Mouse (Mus musculus) stomach, embryonic 16.5 days (tissue): ENCODE measurements around the gene Eva1b. TPM values are rescaled to one million over a fixed set of nuclear protein-coding genes. Genes with fewer than 3 reads are reported as not detected.
A peak's percentile ranks its signal among the peaks of the same experiment; 100 is the strongest.

Experiments
- ATAC-seq: fragments of 200-750 bp; cut with Nextera tagmentation; 2 replicates; pipeline ENCODE4 v1.8.0; 2017; ENCODE audit warnings: moderate number of reproducible peaks, moderate TSS enrichment; ENCODE audit not compliant: insufficient read depth, low FRiP score
- H3K27ac ChIP-seq: fragments of 300-500 bp; sonication (generic); 2 replicates; pipeline ENCODE4 v1.5.1; 2014; ENCODE audit warnings: low read length
- H3K27me3 ChIP-seq: fragments of 300-500 bp; sonication (generic); 2 replicates; pipeline ENCODE4 v1.6.1; 2014; ENCODE audit warnings: low read length, control low read depth, mixed read lengths; ENCODE audit not compliant: control insufficient read depth, insufficient read depth
- H3K36me3 ChIP-seq: fragments of 300-500 bp; sonication (generic); 2 replicates; pipeline ENCODE4 v1.6.1; 2014; ENCODE audit warnings: low read length; ENCODE audit not compliant: control insufficient read depth, insufficient read depth
- H3K4me1 ChIP-seq: fragments of 300-500 bp; sonication (generic); 2 replicates; pipeline ENCODE4 v1.6.1; 2014; ENCODE audit warnings: low read length, control low read depth, mixed read lengths; ENCODE audit not compliant: control insufficient read depth, insufficient read depth
- H3K4me2 ChIP-seq: fragments of 300-500 bp; sonication (generic); 2 replicates; pipeline ENCODE4 v1.6.1; 2014; ENCODE audit warnings: low read depth, low read length, mixed read lengths
- H3K4me3 ChIP-seq: fragments of 300-500 bp; sonication (generic); replicated peaks from 2 replicates; pipeline ENCODE4 v1.5.1; 2014; ENCODE audit warnings: mild to moderate bottlenecking, low read length
- H3K9ac ChIP-seq: fragments of 300-500 bp; sonication (generic); 2 replicates; pipeline ENCODE4 v1.6.1; 2014; ENCODE audit warnings: low read length
- H3K9me3 ChIP-seq: fragments of 300-500 bp; sonication (generic); replicated peaks from 2 replicates; pipeline ENCODE4 v1.6.1; 2016; ENCODE audit warnings: low read length, control low read depth; ENCODE audit not compliant: control insufficient read depth
- WGBS: fragments of 180-500 bp; shearing (Covaris S2); extraction: QIAGEN DNeasy Blood & Tissue Kit; methylation state at CpG from one replicate; pipeline ENCODE4 v1.1.7; 2014; 5-methylcytosine and 5-hydroxymethylcytosine counted together
- polyA plus RNA-seq: library from polyadenylated mRNA; unstranded; fragments of >200 nt; fragmentation: Nextera tagmentation; extraction: Ambion mirVana; gene quantifications from 2 replicates; pipeline ENCODE4 v1.2.1, GENCODE M21; 2015

Gene Eva1b
- polyA plus RNA-seq: 46.4 and 49.7 TPM in 2 replicates

- peaks cover 29% of the 10 kb centered on the region for H3K4me1 ChIP-seq
- no peaks in the 10 kb centered on the region for H3K9me3 ChIP-seq
- ATAC-seq: peak; percentile 85
- peak within 1 kb of the TSS; percentile 62 for H3K4me3 ChIP-seq
- peak within 1 kb of the TSS; percentile 81 for H3K4me2 ChIP-seq
- H3K27me3 ChIP-seq: no peaks in the 10 kb centered on the region
- H3K27ac ChIP-seq: peak within 1 kb of the TSS; percentile 96
- H3K9ac ChIP-seq: peak within 1 kb of the TSS; percentile 87
- 4% methylated on average over 24 of the region's 24 CpGs for WGBS
- H3K36me3 ChIP-seq: no peaks in the 10 kb centered on the region
These were observed at the start of gene Eva1b for GRCm38 (mm10) chr4:126147533-126148160. Gene Eva1b (plus strand): TSS chr4:126147744.

- peak overlapping the region; percentile 49; the same call in 1 of the 2 replicates for H3K27ac ChIP-seq
- H3K9ac ChIP-seq: no peak overlapping the region
- WGBS: 85% methylated on average over 3 of the region's 3 CpGs
These were observed 48.2 kb upstream of the Eva1b start for GRCm38 (mm10) chr4:126099365-126099764.

GRCm38 (mm10) chr4:126100764-126101163 lies 46.8 kb upstream of the Eva1b start:
- Histone ChIP-seq H3K9ac (no peak overlapping the region), H3K4me2 (no peak overlapping the region), H3K4me1 (peaks cover 39% of the 10 kb centered on the region), H3K4me3 (no peak overlapping the region), H3K9me3 (no peaks in the 10 kb centered on the region), H3K36me3 (peaks cover 5% of the 10 kb centered on the region; the same call in 1 of the 2 replicates), H3K27me3 (no peaks in the 10 kb centered on the region), H3K27ac (no peak overlapping the region)
- no peak for ATAC-seq
- 83% methylated on average over 3 of the region's 3 CpGs for WGBS

More at GRCm38 (mm10) chr4:126099365-126099764, 48.2 kb upstream of the Eva1b start:
- no peak overlapping the region for H3K4me2 ChIP-seq
- no peak overlapping the region for H3K4me3 ChIP-seq
- no peaks in the 10 kb centered on the region for H3K27me3 ChIP-seq
- ATAC-seq: no peak
- peaks cover 25% of the 10 kb centered on the region for H3K4me1 ChIP-seq
- H3K36me3 ChIP-seq: peaks cover 5% of the 10 kb centered on the region; the same call in 1 of the 2 replicates
- H3K9me3 ChIP-seq: no peaks in the 10 kb centered on the region

- peak overlapping the region; percentile 96 for H3K27ac ChIP-seq
- peak overlapping the region; percentile 82; the same call in 1 of the 2 replicates for H3K4me3 ChIP-seq
These were observed 45.3 kb upstream of the Eva1b start for GRCm38 (mm10) chr4:126102061-126102841.

GRCm38 (mm10) chr4:126103057-126103581 lies 44.4 kb upstream of the Eva1b start:
- no peaks in the 10 kb centered on the region for H3K27me3 ChIP-seq
- peak overlapping the region; percentile 82 for H3K4me3 ChIP-seq
- H3K36me3 ChIP-seq: peaks cover 4% of the 10 kb centered on the region; the same call in 1 of the 2 replicates
- H3K9ac ChIP-seq: peak overlapping the region; percentile 63
- H3K4me1 ChIP-seq: peaks cover 43% of the 10 kb centered on the region
- no peaks in the 10 kb centered on the region for H3K9me3 ChIP-seq
- H3K27ac ChIP-seq: peak overlapping the region; percentile 96
- ATAC-seq: peak; percentile 83
- peak overlapping the region; percentile 88 for H3K4me2 ChIP-seq
- 2% methylated on average over 15 of the region's 15 CpGs for WGBS

More at GRCm38 (mm10) chr4:126102061-126102841, 45.3 kb upstream of the Eva1b start:
- Histone ChIP-seq H3K4me1 (peaks cover 40% of the 10 kb centered on the region), H3K4me2 (peak overlapping the region; percentile 88), H3K9ac (peak overlapping the region; percentile 63), H3K36me3 (peaks cover 5% of the 10 kb centered on the region; the same call in 1 of the 2 replicates), H3K9me3 (no peaks in the 10 kb centered on the region), H3K27me3 (no peaks in the 10 kb centered on the region)
- ATAC-seq: no peak
- WGBS: 38% methylated on average over 7 of the region's 7 CpGs

- H3K27ac ChIP-seq: peak within 1 kb of the TSS; percentile 96
- peak; percentile 96 for ATAC-seq
- no peaks in the 10 kb centered on the region for H3K27me3 ChIP-seq
- peaks cover 48% of the 10 kb centered on the region for H3K4me1 ChIP-seq
- no peaks in the 10 kb centered on the region for H3K36me3 ChIP-seq
- H3K4me2 ChIP-seq: peak within 1 kb of the TSS; percentile 88
- under 1% methylated on average over 29 of the region's 34 CpGs for WGBS
- H3K9me3 ChIP-seq: no peaks in the 10 kb centered on the region
- H3K9ac ChIP-seq: peak within 1 kb of the TSS; percentile 91
- peak within 1 kb of the TSS; percentile 82 for H3K4me3 ChIP-seq
These were observed 43.9 kb upstream of the Eva1b start, which contains the start of gene Stk40 for GRCm38 (mm10) chr4:126103590-126104068. Gene Stk40 (plus strand): TSS chr4:126103957.

GRCm38 (mm10) chr4:126104261-126105075 lies 43.1 kb upstream of the Eva1b start:
- ATAC-seq: peak; percentile 1; the same call in 1 of the 2 replicates
- peak overlapping the region; percentile 91 for H3K9ac ChIP-seq
- H3K4me3 ChIP-seq: peak overlapping the region; percentile 82
- H3K36me3 ChIP-seq: no peaks in the 10 kb centered on the region
- H3K9me3 ChIP-seq: no peaks in the 10 kb centered on the region
- peaks cover 45% of the 10 kb centered on the region for H3K4me1 ChIP-seq
- peak overlapping the region; percentile 85 for H3K4me2 ChIP-seq
- H3K27me3 ChIP-seq: no peaks in the 10 kb centered on the region
- whole genome bisulfite sequencing: 2% methylated on average over 33 of the region's 34 CpGs
- peak overlapping the region; percentile 62 for H3K27ac ChIP-seq

- H3K4me2 ChIP-seq: peak overlapping the region; percentile 85
- no peak overlapping the region for H3K27ac ChIP-seq
- ATAC-seq: no peak
- WGBS: 61% methylated on average over 7 of the region's 7 CpGs
- H3K4me1 ChIP-seq: peaks cover 53% of the 10 kb centered on the region
- peak overlapping the region; percentile 82 for H3K4me3 ChIP-seq
- H3K36me3 ChIP-seq: no peaks in the 10 kb centered on the region
- H3K9ac ChIP-seq: 0 out of 2 replicates have a peak overlapping the region, but pooled peaks have one; percentile 21
- no peaks in the 10 kb centered on the region for H3K27me3 ChIP-seq
- H3K9me3 ChIP-seq: no peaks in the 10 kb centered on the region
These were observed 42.3 kb upstream of the Eva1b start for GRCm38 (mm10) chr4:126105131-126105783.
